Mouse (Mus musculus) c-Kit-negative CD71-positive TER-119-positive erythroid progenitor cells, embryonic 14.5 days (primary cell): ENCODE results near the gene BC016579.

Source experiments
- DNase-seq: peaks from one replicate; pipeline ENCODE4 v3.0.0-alpha.2; 2013; ENCODE audit warnings: low read depth, low spot score

Gene BC016579

GRCm38 (mm10) chr16:45653934-45654332 is at the start of gene BC016579:
BC016579 (minus strand) TSS chr16:45654068.
- DNase-seq = no peak

DNA sequence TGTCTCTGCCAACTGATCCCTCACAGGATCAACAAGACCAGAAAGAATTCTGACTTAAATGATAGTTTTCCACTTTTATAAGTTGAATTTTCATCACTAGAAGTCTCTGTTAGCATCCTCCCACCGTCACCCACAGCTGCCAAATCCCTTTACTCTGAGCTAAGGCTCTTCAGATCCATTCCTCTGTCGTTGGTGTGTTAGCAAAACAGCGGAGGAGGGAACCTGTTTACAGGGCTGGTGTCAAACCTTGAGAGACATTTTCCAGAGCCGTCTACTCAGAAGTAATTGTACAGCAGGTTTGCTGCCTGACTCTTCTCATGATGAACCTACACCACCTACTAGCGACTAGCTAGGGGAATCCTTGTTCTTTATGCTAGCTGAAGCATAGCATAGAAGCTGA is 45.4 kb upstream of the BC016579 start:
- DNase-seq = no peak

- no peak for DNase-seq
Measured at GRCm38 (mm10) chr16:45697996-45698395, 44.1 kb upstream of the BC016579 start.

DNA sequence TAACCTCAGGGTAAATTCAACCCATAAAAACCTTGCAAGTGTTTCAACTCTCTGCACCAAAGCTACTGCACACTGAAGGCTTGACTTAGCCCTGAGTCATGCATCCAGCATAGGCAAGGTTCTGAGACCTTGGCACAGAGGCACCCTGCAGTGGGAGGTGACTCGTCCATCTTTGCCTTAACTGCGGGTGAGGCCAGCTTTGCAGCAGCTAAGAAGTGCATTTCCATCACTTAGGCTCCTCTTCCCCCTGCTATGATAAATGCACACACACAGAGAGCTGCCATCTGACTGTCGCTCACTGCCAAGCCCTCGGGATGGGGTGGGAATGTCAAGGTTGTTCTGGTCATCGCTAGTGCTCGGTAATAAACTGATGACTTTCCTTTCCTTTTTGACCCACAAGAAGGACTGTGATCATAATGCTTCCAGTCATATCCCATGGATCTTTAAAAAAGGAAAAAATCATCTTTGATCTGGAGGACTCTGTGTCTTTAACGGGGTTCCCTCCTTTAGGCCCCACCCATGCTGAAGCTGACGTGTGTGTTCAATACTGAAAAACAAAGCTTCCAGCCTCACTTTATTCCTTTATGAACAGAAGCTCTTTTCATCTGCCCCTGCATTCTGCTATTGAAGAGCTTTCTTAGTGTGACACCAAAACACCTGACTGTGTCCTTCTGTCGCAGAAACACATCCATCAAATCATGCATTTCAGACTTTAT is 41.7 kb upstream of the BC016579 start:
- no peak for DNase-seq

GRCm38 (mm10) chr16:45693558-45693957 is 39.7 kb upstream of the BC016579 start, which contains the start of gene Tmprss7:
Tmprss7 (minus strand) TSS chr16:45693658.
- DNase-seq = no peak

DNA sequence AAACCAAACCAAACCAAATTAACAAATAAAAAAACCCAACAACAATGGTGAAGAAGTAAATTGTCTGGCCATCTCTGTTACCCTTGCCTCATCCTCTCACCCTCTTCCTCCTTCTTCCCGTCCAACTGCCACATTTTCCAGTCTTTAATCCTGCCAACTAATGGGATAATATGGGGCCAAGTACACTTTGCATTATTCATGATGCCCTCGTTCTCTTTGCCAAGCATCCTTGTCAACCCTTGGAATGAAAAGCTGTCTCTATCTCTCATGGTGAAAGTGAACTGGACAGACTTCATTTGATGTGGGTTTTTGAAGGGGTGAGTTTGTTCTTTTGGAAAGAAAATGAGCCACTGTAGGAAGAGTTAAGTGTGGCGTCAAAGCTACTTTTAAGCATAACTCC is 39.0 kb upstream of the BC016579 start:
- DNase-seq = no peak

GRCm38 (mm10) chr16:45690178-45690577 is 36.3 kb upstream of the BC016579 start:
- no peak for DNase-seq

DNA sequence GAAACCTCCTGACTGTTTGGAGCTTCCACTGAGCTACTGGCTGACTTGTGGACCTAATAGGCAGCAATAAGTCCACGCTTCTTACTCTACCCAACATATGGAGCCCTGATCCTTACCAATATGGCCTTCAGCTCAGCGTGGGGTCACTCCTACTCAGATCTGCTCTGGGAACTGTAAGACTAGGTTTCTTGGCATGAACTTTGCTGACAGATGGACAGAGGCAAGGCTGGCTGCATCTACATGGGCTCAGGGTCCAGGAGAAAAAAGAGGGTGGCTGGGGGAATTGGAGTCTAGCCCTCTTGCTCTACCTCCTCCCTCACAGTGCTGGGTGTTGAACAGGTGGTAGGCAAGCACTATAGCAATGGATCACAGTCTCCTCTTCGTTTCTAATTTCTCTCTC is 33.0 kb upstream of the BC016579 start:
- no peak for DNase-seq

GRCm38 (mm10) chr16:45685295-45685694 is 31.4 kb upstream of the BC016579 start:
- no peak for DNase-seq

- DNase-seq = no peak
Measured at GRCm38 (mm10) chr16:45684815-45685214, 30.9 kb upstream of the BC016579 start.

DNA sequence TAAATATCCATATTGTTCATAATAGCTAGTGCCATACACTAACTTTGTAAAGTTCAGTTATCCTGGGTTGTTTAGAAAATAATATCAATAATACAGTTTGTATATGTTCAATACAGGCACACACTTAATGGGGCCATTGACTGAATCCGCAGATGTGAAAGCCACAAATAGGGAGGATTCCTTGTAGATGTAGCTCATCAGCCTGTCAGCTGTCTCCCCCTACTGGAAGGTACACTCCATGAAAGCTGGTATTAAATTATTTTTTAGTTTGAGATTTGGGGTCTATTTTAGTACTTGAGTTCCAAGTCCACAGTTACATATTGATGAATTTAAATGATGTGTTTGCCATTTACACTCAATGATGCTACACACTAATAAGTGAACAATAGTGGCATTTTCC is 22.6 kb upstream of the BC016579 start:
- DNase-seq = no peak

GRCm38 (mm10) chr16:45670005-45670404 is 16.1 kb upstream of the BC016579 start:
- no peak for DNase-seq

DNA sequence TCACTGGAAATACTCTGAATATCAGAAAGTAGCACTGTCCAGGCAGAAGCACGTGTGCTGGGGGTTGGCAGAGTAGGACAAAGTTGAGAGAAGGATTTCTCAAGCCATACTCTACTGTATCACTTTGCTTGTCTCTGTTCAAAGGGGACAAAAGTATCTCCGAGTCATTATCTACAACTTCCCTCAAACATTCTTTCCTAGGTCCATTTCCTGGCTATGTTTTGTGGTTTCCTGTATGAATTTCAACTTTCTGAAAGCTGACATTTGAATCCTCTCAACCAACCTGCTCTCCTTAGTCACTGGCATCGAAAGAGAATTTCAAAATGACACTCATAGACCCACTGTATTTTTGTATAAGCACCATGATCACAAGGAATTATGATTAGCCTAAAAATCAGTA is 14.3 kb upstream of the BC016579 start:
- DNase-seq = no peak

DNA sequence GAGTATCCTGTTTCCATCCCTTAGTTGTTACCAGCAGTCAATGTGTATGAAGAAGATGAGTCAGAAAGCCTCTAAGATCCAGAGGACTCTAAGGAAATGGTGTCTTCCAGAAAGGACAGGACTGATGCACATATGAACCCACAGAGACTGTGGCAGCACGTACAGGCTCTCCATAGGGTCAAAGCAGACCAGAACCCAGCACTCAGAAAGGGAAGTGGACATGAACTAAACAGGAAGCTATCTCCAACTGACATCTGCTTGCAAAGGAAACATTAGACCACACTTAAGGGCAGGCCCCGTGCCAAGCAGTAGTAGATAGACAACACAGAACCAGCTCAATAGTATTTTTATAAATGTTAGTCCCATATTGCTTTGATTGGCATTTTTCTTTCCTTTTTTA is 12.3 kb upstream of the BC016579 start:
- no peak for DNase-seq

GRCm38 (mm10) chr16:45662381-45662780 is 8.5 kb upstream of the BC016579 start:
- no peak for DNase-seq

GRCm38 (mm10) chr16:45659596-45659995 is 5.7 kb upstream of the BC016579 start:
- no peak for DNase-seq

- DNase-seq = no peak
Measured at GRCm38 (mm10) chr16:45658248-45658647, 4.4 kb upstream of the BC016579 start.

DNA sequence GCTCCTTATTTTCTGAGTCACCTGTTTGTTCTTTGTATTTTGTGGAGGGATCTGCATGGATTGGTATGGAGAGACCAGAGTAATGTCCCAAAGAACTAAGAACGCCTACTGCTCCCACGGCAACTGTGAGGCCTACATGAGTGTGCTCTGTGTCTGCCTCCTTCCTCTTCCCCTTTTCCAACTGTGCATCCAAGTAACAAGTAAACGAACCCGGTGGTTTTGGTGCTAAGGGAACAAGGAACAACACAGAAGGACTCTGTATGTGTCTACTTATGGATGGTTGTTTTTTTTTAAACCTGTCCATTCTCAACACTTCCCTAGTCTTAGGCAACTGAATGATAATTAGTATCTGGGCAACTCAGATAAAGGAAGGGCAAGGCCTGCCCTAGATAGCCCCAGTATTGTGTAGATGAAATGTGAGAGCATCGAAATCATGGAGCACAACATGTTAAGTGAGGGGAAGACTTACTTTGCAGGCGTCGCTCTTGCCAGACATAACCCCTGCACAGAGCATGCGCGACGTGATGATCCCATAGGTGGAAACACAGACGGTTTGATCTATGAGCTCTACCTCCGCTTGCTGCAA is 3.8 kb upstream of the BC016579 start:
- no peak for DNase-seq

GRCm38 (mm10) chr16:45654465-45654864 is 597 bp upstream of the BC016579 start:
- DNase-seq = no peak

GRCm38 (mm10) chr16:45653009-45653933 is 597 bp downstream of the BC016579 start:
- DNase-seq = no peak

DNA sequence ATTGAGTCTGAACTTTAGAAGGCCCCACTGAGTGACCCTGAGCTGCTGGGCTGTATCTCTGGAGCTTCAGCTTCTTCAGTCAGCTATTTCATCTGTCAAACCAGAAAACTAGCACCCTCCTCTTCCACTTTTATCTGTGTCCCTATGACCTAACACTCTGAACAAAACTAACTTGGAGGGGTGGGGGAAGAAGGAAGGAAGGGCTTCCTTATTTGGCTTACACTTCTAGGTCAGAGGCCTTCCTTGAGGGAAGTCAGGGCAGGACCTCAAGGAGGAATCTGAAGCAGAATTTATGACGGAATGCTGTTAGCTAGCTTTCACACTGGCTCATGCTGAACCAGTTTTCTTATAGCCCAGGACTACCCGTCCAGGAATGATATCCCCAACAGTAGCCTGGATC is 2.4 kb downstream of the BC016579 start:
- no peak for DNase-seq

DNA sequence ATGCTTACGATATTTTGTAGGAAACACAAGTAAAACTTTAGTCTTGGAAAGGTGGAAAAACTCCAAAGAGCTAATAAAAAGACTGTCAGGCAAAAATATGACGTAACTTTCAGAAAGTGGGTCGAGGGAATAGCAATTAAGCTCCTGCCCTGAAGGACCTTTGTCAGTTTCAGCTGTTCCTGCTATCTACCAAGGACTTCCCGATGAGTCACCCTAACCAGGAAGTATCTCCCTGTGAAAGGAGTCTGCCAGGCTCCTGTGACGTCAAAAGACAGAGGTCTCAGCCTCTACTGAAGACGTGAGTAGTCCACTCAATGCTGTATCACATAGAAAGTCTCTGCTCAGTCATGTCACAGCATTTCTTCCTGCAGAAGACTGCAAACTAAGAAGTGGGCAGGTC is 9.5 kb downstream of the BC016579 start:
- no peak for DNase-seq
